Mouse (Mus musculus) intestine, embryonic 14.5 days (tissue): ENCODE data around the gene Pkp2. TPM values are rescaled to one million over a fixed set of nuclear protein-coding genes. Genes with fewer than 3 reads are reported as not detected.
"Not testable (repeated sequence)": the region's sequence is repeated elsewhere in the genome, so short reads cannot be mapped to it uniquely, and the experiment has no call there.

Source experiments
- ATAC-seq: fragments of 200-750 bp; cut with Nextera tagmentation; replicated peaks from 2 replicates; pipeline ENCODE4 v1.8.0; 2017; ENCODE audit warnings: low read depth, moderate number of reproducible peaks, moderate TSS enrichment, moderate library complexity; ENCODE audit not compliant: low FRiP score, low TSS enrichment
- DNase-seq: peaks from one replicate; pipeline ENCODE4 v3.0.0-alpha.2; 2018; ENCODE audit warnings: low spot score
- H3K27ac ChIP-seq: fragments of 300-500 bp; sonication (generic); 2 replicates; pipeline ENCODE4 v1.5.1; 2014; ENCODE audit warnings: low read depth, mild to moderate bottlenecking, control low read depth
- H3K27me3 ChIP-seq: fragments of 300-500 bp; sonication (generic); replicated peaks from 2 replicates; pipeline ENCODE4 v1.6.1; 2014; ENCODE audit warnings: low read length, control low read depth; ENCODE audit not compliant: control insufficient read depth, insufficient read depth
- H3K36me3 ChIP-seq: fragments of 300-500 bp; sonication (generic); 2 replicates; pipeline ENCODE4 v1.6.1; 2014; ENCODE audit warnings: low read length, control low read depth; ENCODE audit not compliant: control insufficient read depth, insufficient read depth
- H3K4me1 ChIP-seq: fragments of 300-500 bp; sonication (generic); replicated peaks from 2 replicates; pipeline ENCODE4 v1.6.1; 2014; ENCODE audit warnings: low read length, control low read depth, mixed read lengths; ENCODE audit not compliant: control insufficient read depth, insufficient read depth
- H3K4me2 ChIP-seq: fragments of 300-500 bp; sonication (generic); 2 replicates; pipeline ENCODE4 v1.6.1; 2014; ENCODE audit warnings: low read length
- H3K4me3 ChIP-seq: fragments of 300-500 bp; sonication (generic); 2 replicates; pipeline ENCODE4 v1.5.1; 2014; ENCODE audit warnings: low read depth, low read length, control low read depth, mixed read lengths
- H3K9ac ChIP-seq: fragments of 300-500 bp; sonication (generic); 2 replicates; pipeline ENCODE4 v1.6.1; 2014; ENCODE audit warnings: mild to moderate bottlenecking, low read length
- H3K9me3 ChIP-seq: fragments of 300-500 bp; sonication (generic); 2 replicates; pipeline ENCODE4 v1.6.1; 2016; ENCODE audit warnings: low read length, control low read depth; ENCODE audit not compliant: control insufficient read depth
- WGBS: fragments of 180-500 bp; shearing (Covaris S2); extraction: QIAGEN DNeasy Blood & Tissue Kit; methylation state at CpG from one replicate; pipeline ENCODE4 v1.1.7; 2014; 5-methylcytosine and 5-hydroxymethylcytosine counted together
- polyA plus RNA-seq: library from polyadenylated mRNA; unstranded; fragments of >200 nt; fragmentation: Nextera tagmentation; extraction: Ambion mirVana; gene quantifications from 2 replicates; pipeline ENCODE4 v1.2.1, GENCODE M21; 2014

Pkp2 gene
- polyA plus RNA-seq, 1 experiment from 2014 or later: 23.5 TPM

GRCm38 (mm10) chr16:16219835-16220234, 6.7 kb downstream of the Pkp2 start:
- no peak overlapping the region for H3K27ac ChIP-seq
- no peak for DNase-seq
- H3K9me3 ChIP-seq: no peaks in the 10 kb centered on the region
- H3K27me3 ChIP-seq: peaks cover 10% of the 10 kb centered on the region
- H3K9ac ChIP-seq: no peak overlapping the region
- peaks cover 16% of the 10 kb centered on the region for H3K4me1 ChIP-seq
- H3K4me3 ChIP-seq: no peak overlapping the region
- no peak for ATAC-seq
- H3K4me2 ChIP-seq: no peak overlapping the region
- WGBS: 17% methylated on average over 3 of the region's 3 CpGs
- H3K36me3 ChIP-seq: no peaks in the 10 kb centered on the region

GRCm38 (mm10) chr16:16222651-16223050, 9.5 kb downstream of the Pkp2 start:
- Histone ChIP-seq H3K36me3 (no peaks in the 10 kb centered on the region), H3K27me3 (no peaks in the 10 kb centered on the region), H3K9me3 (no peaks in the 10 kb centered on the region), H3K27ac (no peak overlapping the region), H3K4me1 (peaks cover 12% of the 10 kb centered on the region), H3K9ac (no peak overlapping the region), H3K4me3 (no peak overlapping the region), H3K4me2 (no peak overlapping the region)
- ATAC-seq: no peak
- DNase-seq: no peak
- WGBS: 47% methylated on average over 1 of the region's 1 CpGs

DNA sequence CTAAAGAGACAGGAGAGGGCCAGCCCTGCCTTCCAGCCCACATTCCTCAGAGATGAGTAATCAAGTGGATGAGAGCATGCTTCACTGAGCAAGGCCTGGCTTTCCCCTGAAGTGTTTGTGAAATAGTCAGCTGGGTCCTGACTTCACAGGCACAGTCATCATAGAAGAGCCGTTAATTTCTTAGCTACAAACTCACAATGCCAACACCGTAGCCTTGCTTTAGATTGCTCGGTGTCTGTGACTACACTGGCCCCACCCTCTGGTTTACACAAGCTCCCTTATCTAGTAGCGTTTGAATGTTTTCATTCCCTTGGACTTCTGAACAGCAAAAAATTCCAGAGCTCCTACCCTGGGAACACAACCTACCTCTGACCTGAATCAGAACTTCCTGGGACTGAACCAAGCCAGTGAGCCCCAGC, 11.4 kb downstream of the Pkp2 start:
- ATAC-seq (peak; percentile 78), DNase-seq (no peak)
- Histone ChIP-seq H3K36me3 (no peaks in the 10 kb centered on the region), H3K27me3 (no peaks in the 10 kb centered on the region), H3K9me3 (no peaks in the 10 kb centered on the region), H3K4me3 (no peak overlapping the region), H3K4me1 (peaks cover 12% of the 10 kb centered on the region), H3K27ac (peak overlapping the region; percentile 43), H3K9ac (no peak overlapping the region), H3K4me2 (no peak overlapping the region)
- 11% methylated on average over 4 of the region's 4 CpGs for WGBS

DNA sequence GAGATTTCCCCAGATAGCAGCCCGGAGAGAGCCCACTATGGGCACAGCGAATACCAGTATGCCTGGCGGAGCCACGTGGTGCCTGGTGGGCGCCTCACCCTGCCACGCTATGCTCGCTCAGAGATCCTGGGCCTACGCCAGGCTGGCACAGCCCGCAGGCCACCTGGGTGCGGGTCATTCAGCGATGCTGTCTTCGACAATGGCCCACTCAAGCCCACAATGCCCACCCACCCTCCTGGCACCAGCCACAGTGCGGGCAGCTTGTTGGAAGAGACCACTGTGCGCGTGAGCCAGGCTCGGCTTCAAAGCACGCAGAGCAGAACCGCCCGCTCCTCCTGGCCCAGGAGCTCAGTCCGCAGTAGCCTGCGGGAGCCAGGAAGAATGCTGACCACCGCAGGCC, 12.7 kb downstream of the Pkp2 start:
- Histone ChIP-seq H3K9ac (no peak overlapping the region), H3K4me2 (no peak overlapping the region), H3K9me3 (no peaks in the 10 kb centered on the region), H3K36me3 (no peaks in the 10 kb centered on the region), H3K4me3 (no peak overlapping the region), H3K27me3 (no peaks in the 10 kb centered on the region), H3K27ac (no peak overlapping the region), H3K4me1 (peaks cover 12% of the 10 kb centered on the region)
- WGBS: 94% methylated on average over 22 of the region's 22 CpGs
- ATAC-seq (no peak), DNase-seq (no peak)

DNA sequence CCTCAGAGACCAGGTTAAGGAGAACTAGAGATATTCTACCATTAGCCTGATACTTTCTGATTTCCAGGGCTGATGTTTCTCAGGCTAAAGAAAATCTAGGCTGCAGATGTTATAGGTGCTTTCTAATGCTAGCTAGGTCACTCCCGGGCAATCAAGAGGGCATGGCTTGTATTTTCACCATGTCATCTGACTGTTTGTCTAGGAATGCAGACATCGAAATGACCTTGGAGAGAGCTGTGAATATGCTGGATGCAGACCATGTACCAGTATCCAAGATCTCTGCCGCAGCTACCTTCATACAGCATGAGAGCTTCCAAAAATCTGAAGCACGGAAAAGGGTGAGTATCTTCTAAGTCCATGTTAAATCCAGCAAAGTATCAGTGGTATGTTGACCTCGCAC, 17.3 kb downstream of the Pkp2 start:
- Histone ChIP-seq H3K27me3 (no peaks in the 10 kb centered on the region), H3K27ac (no peak overlapping the region), H3K4me2 (no peak overlapping the region), H3K9ac (no peak overlapping the region), H3K36me3 (no peaks in the 10 kb centered on the region), H3K4me3 (no peak overlapping the region), H3K4me1 (no peaks in the 10 kb centered on the region), H3K9me3 (no peaks in the 10 kb centered on the region)
- no peak for ATAC-seq
- WGBS: 94% methylated on average over 5 of the region's 5 CpGs
- no peak for DNase-seq

GRCm38 (mm10) chr16:16233919-16234318, 20.8 kb downstream of the Pkp2 start:
- H3K27me3 ChIP-seq: no peaks in the 10 kb centered on the region
- no peak overlapping the region for H3K27ac ChIP-seq
- H3K9me3 ChIP-seq: no peaks in the 10 kb centered on the region
- H3K36me3 ChIP-seq: no peaks in the 10 kb centered on the region
- H3K4me2 ChIP-seq: no peak overlapping the region
- H3K9ac ChIP-seq: no peak overlapping the region
- DNase-seq (no peak), ATAC-seq (no peak)
- H3K4me3 ChIP-seq: no peak overlapping the region
- WGBS: 90% methylated on average over 2 of the region's 2 CpGs
- no peaks in the 10 kb centered on the region for H3K4me1 ChIP-seq

GRCm38 (mm10) chr16:16236681-16237080, 23.6 kb downstream of the Pkp2 start:
- not testable (repeated sequence) for H3K4me3 ChIP-seq, H3K27ac ChIP-seq, H3K9me3 ChIP-seq, H3K27me3 ChIP-seq, ATAC-seq, H3K4me2 ChIP-seq, H3K36me3 ChIP-seq, H3K4me1 ChIP-seq, DNase-seq, H3K9ac ChIP-seq
- 91% methylated on average over 9 of the region's 9 CpGs for WGBS

GRCm38 (mm10) chr16:16238356-16238755, 25.2 kb downstream of the Pkp2 start:
- Histone ChIP-seq H3K4me2 (no peak overlapping the region), H3K27me3 (no peaks in the 10 kb centered on the region), H3K27ac (no peak overlapping the region), H3K4me1 (no peaks in the 10 kb centered on the region), H3K36me3 (no peaks in the 10 kb centered on the region), H3K4me3 (no peak overlapping the region), H3K9ac (no peak overlapping the region), H3K9me3 (no peaks in the 10 kb centered on the region)
- WGBS: 88% methylated on average over 2 of the region's 2 CpGs
- ATAC-seq (no peak), DNase-seq (no peak)

GRCm38 (mm10) chr16:16244711-16245110, 31.6 kb downstream of the Pkp2 start:
- Histone ChIP-seq H3K4me2 (no peak overlapping the region), H3K4me3 (no peak overlapping the region), H3K27ac (no peak overlapping the region), H3K4me1 (no peaks in the 10 kb centered on the region), H3K9me3 (no peaks in the 10 kb centered on the region), H3K36me3 (no peaks in the 10 kb centered on the region), H3K9ac (no peak overlapping the region), H3K27me3 (no peaks in the 10 kb centered on the region)
- ATAC-seq: no peak
- 35% methylated on average over 2 of the region's 2 CpGs for WGBS
- no peak for DNase-seq
